Mouse (Mus musculus): ENCODE results near the gene Fkrp. TPM values are rescaled to one million over a fixed set of nuclear protein-coding genes. Genes with fewer than 3 reads are reported as not detected.

The Fkrp gene
- total RNA-seq, 2 experiments from 2014 or later = 45.5 to 48.1 TPM

DNA sequence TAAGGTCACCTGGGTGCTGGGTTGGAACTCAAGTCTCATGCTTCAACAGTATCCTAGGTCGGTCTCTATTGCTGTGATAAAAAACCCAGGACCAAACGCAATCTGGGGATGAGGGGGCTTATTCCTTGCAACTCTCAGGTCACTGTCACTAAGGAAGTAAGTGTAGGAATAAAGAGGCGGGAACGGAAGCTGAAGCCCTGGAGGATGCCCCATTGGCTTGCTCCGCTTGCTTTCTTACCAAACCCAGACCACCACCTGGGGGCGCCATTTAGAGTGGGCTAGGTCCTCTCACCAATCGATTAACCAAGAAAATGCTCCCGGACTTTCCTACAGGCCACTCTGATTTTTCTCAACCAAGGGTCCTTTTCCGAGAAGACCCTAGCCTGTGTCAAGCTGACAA lies 8.6 kb downstream of the Fkrp start:
- intact Hi-C loops (cut with DNase I) = loop anchor here (5.0 kb wide), 1 partner anchor 181 kb away; no protein-coding TSS in a partner anchor

GRCm38 (mm10) chr7:16804409-16805028 lies 12.0 kb downstream of the Fkrp start:
- intact Hi-C loops (cut with DNase I) = loop anchor here (5.0 kb wide), 1 partner anchor 177 kb away; no protein-coding TSS in a partner anchor
- peak in 1 of 2 experiments; percentile 46 for DNase-seq

More for the DNA sequence above, 8.6 kb downstream of the Fkrp start:
- DNase-seq = no peak

GRCm38 (mm10) chr7:16794886-16795285 lies 21.6 kb downstream of the Fkrp start:
- DNase-seq = no peak
- intact Hi-C loops (cut with DNase I) = no loop called here

GRCm38 (mm10) chr7:16793010-16793725 lies 23.4 kb downstream of the Fkrp start:
- DNase-seq = peak in 1 of 2 experiments; percentile 26
- intact Hi-C loops (cut with DNase I) = no loop called here

DNA sequence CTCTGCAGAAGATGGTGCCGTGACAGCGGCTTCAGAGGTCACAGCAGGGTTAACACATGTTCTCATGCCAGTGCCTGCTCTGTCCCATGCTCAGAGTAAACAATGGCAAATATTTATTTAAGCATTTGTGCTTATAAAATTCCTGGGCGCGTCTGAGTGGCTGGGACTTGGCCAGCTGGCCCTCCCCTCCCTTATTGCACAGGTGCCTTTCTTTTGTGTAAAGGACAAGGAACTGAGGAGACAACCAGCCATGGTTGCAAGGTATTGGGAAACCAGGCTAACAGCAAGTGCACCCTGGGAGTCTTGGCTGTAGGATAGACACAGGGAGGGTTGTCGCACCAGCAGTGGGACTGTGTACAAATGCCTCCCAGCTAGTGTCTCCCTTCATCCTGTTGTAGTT lies 24.2 kb downstream of the Fkrp start:
- intact Hi-C loops (cut with DNase I) = no loop called here

DNA sequence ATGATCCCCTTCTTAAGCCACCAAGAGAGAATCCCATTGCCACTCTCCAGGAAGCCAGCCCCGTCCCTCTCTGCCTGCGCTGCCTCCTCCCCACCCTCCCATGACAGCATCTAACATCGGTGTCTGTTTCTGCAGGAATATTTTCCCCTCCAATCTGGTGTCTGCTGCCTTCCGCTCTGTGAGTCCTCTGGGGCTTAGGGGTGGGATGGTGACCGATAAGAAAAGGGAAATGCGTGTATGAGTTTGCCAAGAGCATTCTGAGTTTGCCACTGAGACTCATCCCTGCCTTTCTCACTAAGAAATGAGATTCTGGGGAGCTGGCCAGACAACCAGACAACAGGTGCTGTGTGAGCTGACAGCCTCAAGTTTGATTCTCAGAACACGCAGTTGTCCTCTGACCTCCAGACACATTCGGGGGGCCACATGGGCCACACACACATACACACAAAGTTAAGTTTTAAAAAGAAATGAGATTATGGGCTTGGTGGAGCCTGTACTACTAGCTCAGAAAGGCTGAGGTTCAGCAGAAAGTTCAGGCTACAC lies 30.9 kb downstream of the Fkrp start:
- DNase-seq = no peak
- intact Hi-C loops (cut with DNase I) = no loop called here

More for the DNA sequence above, 24.2 kb downstream of the Fkrp start:
- DNase-seq = no peak

- no peak for DNase-seq
- intact Hi-C loops (cut with DNase I) = no loop called here
Observed at GRCm38 (mm10) chr7:16784498-16784976, 32.0 kb downstream of the Fkrp start.

- DNase-seq = peak; percentile 63 to 72
Observed at GRCm38 (mm10) chr7:16783758-16784415, 32.6 kb downstream of the Fkrp start.

GRCm38 (mm10) chr7:16783224-16783688 lies 33.3 kb downstream of the Fkrp start:
- peak; percentile 23 to 32 for DNase-seq
- intact Hi-C loops (cut with DNase I) = no loop called here

More at GRCm38 (mm10) chr7:16783758-16784415, 32.6 kb downstream of the Fkrp start:
- intact Hi-C loops (cut with DNase I) = no loop called here

DNA sequence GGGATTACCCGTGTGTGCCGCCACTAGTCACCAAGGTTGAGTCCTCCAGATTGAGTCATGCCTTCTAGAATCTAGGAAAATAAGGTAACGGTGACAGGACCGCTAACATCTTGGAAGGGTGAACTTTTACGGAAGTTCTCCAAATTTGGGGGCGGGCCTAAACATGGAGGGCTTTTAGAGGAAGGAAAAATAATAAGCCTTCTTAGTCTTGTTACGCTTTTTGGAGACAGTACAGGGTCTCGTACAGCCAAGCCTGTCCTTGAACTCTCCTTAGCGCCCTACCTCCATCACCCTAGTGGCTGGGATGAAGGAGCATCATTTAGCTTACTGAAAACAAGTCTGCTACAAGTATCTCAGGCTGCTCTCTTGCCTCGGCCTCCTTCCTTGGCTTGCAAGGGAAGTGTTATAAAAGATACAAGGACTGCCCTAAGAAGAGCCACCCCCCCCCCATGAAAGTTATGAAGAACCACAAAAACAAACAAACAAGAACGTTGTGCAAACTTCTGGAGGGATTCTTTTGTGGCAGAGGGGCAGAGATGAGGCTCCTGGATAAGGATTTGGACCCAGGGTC lies 33.9 kb downstream of the Fkrp start:
- DNase-seq = peak; percentile 27 to 38
- intact Hi-C loops (cut with DNase I) = no loop called here

GRCm38 (mm10) chr7:16781816-16782554 lies 34.5 kb downstream of the Fkrp start:
- intact Hi-C loops (cut with DNase I) = loop anchor here (2.0 kb wide), 2 partner anchors 21 to 35 kb away; no protein-coding TSS in a partner anchor

GRCm38 (mm10) chr7:16781555-16781815 lies 35.0 kb downstream of the Fkrp start:
- DNase-seq = no peak
- intact Hi-C loops (cut with DNase I) = loop anchor here (2.0 kb wide), 2 partner anchors 21 to 35 kb away; no protein-coding TSS in a partner anchor

More at GRCm38 (mm10) chr7:16781816-16782554, 34.5 kb downstream of the Fkrp start:
- DNase-seq = peak; percentile 37 to 51

DNA sequence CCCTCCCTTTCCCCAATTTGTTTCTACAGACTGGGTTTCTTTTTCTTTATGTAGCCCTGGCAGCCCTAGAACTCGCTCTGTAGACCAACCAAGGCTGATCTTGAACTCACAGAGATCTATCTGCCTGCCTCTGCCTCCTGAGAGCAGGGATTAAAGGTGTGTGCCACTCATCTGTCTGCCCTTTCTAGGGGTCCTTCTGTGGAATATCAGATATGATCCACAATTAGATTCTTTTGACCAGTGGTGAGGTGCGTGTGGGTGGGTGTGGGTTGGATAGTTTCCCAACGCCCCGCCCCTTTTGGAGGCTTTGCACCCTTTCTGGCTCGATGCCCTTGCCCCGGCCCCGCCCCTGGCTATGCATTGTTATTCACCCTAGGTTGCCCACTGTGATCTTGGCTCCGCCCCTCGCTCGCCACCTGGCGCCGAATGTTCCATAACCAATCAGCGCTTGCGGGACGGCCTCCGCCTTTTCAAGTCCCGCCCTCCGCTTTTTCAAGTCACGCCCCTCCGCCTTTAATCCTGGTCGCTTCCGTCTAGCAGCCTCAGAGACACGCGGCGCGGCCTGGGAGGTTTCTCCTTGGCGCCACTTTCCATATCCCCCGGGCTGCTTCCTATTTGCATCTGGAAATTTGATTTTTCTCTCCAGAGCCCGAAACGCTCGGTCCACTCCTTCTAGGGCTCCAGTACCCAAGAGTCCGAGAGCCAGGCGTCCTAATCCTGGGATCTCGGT lies 35.5 kb downstream of the Fkrp start, which contains the start of gene Slc1a5:
TSS of gene Slc1a5 (plus strand) at position 516 of the 730 bp plus-strand sequence.
- intact Hi-C loops (cut with DNase I) = loop anchor here (2.0 kb wide), 2 partner anchors 20 to 34 kb away; no protein-coding TSS in a partner anchor

GRCm38 (mm10) chr7:16780076-16780475 lies 36.5 kb downstream of the Fkrp start:
- peak; percentile 44 to 62 for DNase-seq
- intact Hi-C loops (cut with DNase I) = loop anchor here (2.0 kb wide), 2 partner anchors 19 to 33 kb away; no protein-coding TSS in a partner anchor

More for the DNA sequence above, 35.5 kb downstream of the Fkrp start, which contains the start of gene Slc1a5:
- peak; percentile 92 to 94 for DNase-seq

DNA sequence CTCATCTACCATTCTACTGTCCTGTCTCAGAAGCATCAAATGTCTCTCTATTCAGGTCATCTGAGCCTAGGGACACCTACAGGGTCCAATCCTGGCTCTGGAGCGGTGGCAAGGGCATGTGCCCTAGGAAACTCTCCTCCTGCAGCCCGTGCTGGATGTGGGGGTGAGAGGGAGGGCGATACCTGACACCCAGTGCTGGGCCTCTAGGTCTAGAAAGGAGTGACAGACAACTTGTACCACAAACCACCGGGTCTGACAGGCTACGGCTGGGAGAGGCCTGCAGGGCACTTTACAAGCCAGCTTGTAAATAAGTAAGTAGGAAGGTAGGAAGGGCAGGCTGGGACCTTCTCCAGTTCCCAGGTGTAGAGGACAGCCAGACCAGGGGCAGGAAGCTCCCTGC lies 40.6 kb downstream of the Fkrp start:
- no peak for DNase-seq
- intact Hi-C loops (cut with DNase I) = no loop called here

DNA sequence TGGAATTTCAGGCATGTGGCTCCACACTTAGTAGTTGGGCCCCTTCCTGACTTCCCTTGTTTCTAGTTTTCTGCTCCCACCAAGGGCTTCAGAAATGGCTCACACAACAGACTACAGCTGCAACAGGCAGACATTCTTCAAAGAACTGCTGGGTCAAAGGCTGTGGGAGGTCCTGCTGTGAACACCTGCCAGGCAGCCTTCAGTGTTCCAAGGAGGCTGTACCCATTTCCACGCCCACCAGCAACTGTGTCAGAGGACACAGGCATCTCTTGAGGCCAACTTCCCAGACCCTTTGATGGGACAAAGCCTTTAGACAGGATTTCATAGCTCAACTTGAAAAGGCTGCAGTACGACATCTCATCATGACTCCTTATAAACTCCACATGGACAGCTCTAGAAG lies 50.1 kb downstream of the Fkrp start:
- intact Hi-C loops (cut with DNase I) = no loop called here
- no peak for DNase-seq

DNA sequence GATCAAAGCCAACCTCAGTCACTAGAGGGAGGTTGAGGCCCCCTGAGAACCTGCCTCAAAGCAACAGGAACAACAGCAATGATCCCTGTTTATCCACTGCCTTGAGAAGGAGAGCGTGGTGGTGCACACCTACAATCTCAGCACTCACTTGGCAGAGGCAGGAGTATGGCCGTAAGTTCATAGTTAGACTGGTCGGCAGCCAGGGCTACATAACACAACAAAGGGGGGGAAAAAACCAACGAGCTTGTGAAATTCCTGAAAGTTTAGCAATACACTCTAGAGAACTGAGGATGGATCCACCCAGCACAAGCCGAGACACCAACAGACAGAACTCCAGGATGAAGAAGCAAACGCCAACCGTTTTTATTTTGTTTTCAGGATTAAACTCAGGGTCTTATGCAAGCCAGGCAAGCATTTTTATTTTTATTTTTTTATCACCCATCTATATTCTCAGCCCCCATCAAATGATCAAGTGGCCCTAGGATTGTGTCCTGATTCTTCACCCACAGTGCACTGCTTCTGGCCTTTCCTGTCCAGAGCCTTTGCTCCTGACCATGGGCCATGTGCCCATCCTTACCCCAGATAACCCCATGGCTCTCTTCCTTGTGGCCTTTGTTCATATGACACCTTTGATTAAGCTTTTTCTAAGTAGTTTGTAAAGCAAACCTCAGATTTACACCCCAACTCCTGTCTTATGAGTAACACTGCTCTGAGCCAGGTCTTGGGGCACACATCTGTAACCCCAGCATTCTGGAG lies 52.9 kb downstream of the Fkrp start:
- DNase-seq = peak; percentile 30 to 49
- intact Hi-C loops (cut with DNase I) = no loop called here

- DNase-seq = peak in 1 of 2 experiments; percentile 37
- intact Hi-C loops (cut with DNase I) = loop anchor here (2.0 kb wide), 1 partner anchor 19 kb away; the partner anchor contains the start of gene Slc1a5
Observed at GRCm38 (mm10) chr7:16761630-16762029, 54.9 kb downstream of the Fkrp start.
